Mouse (Mus musculus) heart, adult 18-20 months (tissue): ENCODE data around the gene 2310030G06Rik. TPM values are rescaled to one million over a fixed set of nuclear protein-coding genes. Genes with fewer than 3 reads are reported as not detected.

ENCODE experiments used
- DNase-seq, 2 experiments: peaks; one replicate each; pipeline ENCODE4 v3.0.0; 2021 to 2022; ENCODE audit warnings: mixed read lengths in 1 of 2
- total RNA-seq, 2 experiments: library from RNA; stranded (reverse); gene quantifications; 2 replicates each; pipeline ENCODE4 v1.2.3; 2021

Gene 2310030G06Rik
- total RNA-seq, 2 experiments from 2014 or later, result 2.2 to 2.6 TPM

GRCm38 (mm10) chr9:50700921-50701691, 45.2 kb downstream of the 2310030G06Rik start:
- peak; percentile 40 to 47 for DNase-seq

GRCm38 (mm10) chr9:50698418-50699409, 47.6 kb downstream of the 2310030G06Rik start:
- peak; percentile 29 to 58 for DNase-seq

- peak; percentile 83 to 86 for DNase-seq
Measured at GRCm38 (mm10) chr9:50697706-50698041, 48.7 kb downstream of the 2310030G06Rik start.

- no peak for DNase-seq
Measured at GRCm38 (mm10) chr9:50696851-50697705, 49.3 kb downstream of the 2310030G06Rik start.

GRCm38 (mm10) chr9:50695153-50695552, 51.2 kb downstream of the 2310030G06Rik start:
- no peak for DNase-seq

- peak; percentile 7 to 28 for DNase-seq
Measured at GRCm38 (mm10) chr9:50693631-50694030, 52.7 kb downstream of the 2310030G06Rik start.

GRCm38 (mm10) chr9:50692626-50693580, 53.4 kb downstream of the 2310030G06Rik start:
- no peak for DNase-seq

Other genes starting within 250 kb of the 2310030G06Rik start
- gene Pts, start 217.8 kb downstream of the 2310030G06Rik start, total RNA-seq, result 10 to 100 TPM; 27.9 to 36.1 TPM
- 1 to 10 TPM; 1.0 to 2.5 TPM for gene Il18, start 191.7 kb downstream of the 2310030G06Rik start, total RNA-seq
- gene Bco2, start 191.4 kb downstream of the 2310030G06Rik start, total RNA-seq, result under 1 TPM; 0.52 to 0.64 TPM
- gene Tex12, start 185.2 kb downstream of the 2310030G06Rik start, total RNA-seq, result not detected
- gene Sdhd, start 142.7 kb downstream of the 2310030G06Rik start, total RNA-seq, result 100 to 1,000 TPM; 697 to 709 TPM
- 100 to 1,000 TPM; 270 to 292 TPM for gene Timm8b, start 142.6 kb downstream of the 2310030G06Rik start, total RNA-seq
- gene Pih1d2, start 129.2 kb downstream of the 2310030G06Rik start, total RNA-seq, result under 1 TPM; 0.20 to 0.95 TPM
- 10 to 100 TPM; 11.6 to 14.2 TPM for gene Nkapd1, start 129.1 kb downstream of the 2310030G06Rik start, total RNA-seq
- gene Dlat, start 86.8 kb downstream of the 2310030G06Rik start, total RNA-seq, result 100 to 1,000 TPM; 390 to 395 TPM
- 1 to 10 TPM; 3.0 to 4.1 TPM for gene Dixdc1, start 7.0 kb downstream of the 2310030G06Rik start, total RNA-seq
- 1,000 to 10,000 TPM; 3,376 to 3,486 TPM for gene Cryab, start 4.8 kb upstream of the 2310030G06Rik start, total RNA-seq
- gene Hspb2, start 5.8 kb upstream of the 2310030G06Rik start, total RNA-seq, result 100 to 1,000 TPM; 136 to 143 TPM
- gene Fdxacb1, start 21.7 kb upstream of the 2310030G06Rik start, total RNA-seq, result 1 to 10 TPM; 4.1 to 5.8 TPM
- 10 to 100 TPM; 10.4 to 12.1 TPM for gene Alg9, start 28.5 kb upstream of the 2310030G06Rik start, total RNA-seq
- 10 to 100 TPM; 11.3 to 16.5 TPM for gene 1110032A03Rik, start 29.0 kb upstream of the 2310030G06Rik start, total RNA-seq
- 10 to 100 TPM; 10.6 to 11.3 TPM for gene Ppp2r1b, start 98.8 kb upstream of the 2310030G06Rik start, total RNA-seq